Mouse (Mus musculus): Measurements from ENCODE around the gene Tmem130. TPM values are rescaled to one million over a fixed set of nuclear protein-coding genes. Genes with fewer than 3 reads are reported as not detected.

Tmem130 gene
- polyA plus RNA-seq, 1 experiment = not detected

DNA sequence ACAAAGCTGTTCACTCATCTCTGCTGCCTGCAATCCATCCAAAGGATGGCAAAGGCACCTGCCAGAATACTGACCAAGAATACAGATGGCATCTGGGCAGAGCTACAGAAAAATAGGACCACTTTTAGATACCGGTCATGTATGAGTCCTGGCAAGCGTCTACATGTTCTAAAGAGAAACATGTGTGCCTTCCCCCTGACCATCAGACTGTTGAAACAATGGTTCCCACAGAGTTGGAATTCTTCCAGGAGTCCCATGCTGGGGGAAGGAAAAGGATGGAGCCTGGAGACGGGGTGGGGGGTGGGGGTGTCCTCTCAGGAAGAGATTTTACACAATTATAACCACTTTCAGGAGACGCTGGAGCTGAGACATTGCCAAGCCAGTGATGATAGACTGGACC, 73.2 kb downstream of the Tmem130 start:
- H3K4me3 ChIP-seq (ENCODE audit: insufficient read depth, low read depth, low read length) = no peak overlapping the region
- H3K27ac ChIP-seq (ENCODE audit: insufficient read depth, low read depth, low read length) = no peak overlapping the region
- TF ChIP-seq POLR2A (IDR thresholded peaks at IDR 0.05; ENCODE audit: insufficient read depth, low read depth, low read length) (no peak), CTCF (IDR thresholded peaks at IDR 0.05; ENCODE audit: insufficient read depth, low read depth, low read length) (no peak)
- 56% methylated on average over 4 of the region's 4 CpGs for WGBS
- H3K4me1 ChIP-seq (ENCODE audit: control insufficient read depth, insufficient read depth, low read length) = peaks cover 7% of the 10 kb centered on the region

Other genes with a start within 250 kb of the Tmem130 start
- gene Nptx2, start 215.9 kb downstream of the Tmem130 start, polyA plus RNA-seq (2012; ENCODE audit: insufficient read depth, insufficient read length, low replicate concordance, missing spikeins) = not detected in 2 replicates
- gene Trrap, start 5.9 kb upstream of the Tmem130 start, polyA plus RNA-seq (2012; ENCODE audit: insufficient read depth, insufficient read length, low replicate concordance, missing spikeins) = 93.7 TPM in 1 of 2 replicates, not detected in the other
- gene Smurf1, start 204.0 kb upstream of the Tmem130 start, polyA plus RNA-seq (2012; ENCODE audit: insufficient read depth, insufficient read length, low replicate concordance, missing spikeins) = not detected in 2 replicates

Measured in olfactory bulb, adult 2 months (tissue).